Mouse (Mus musculus) hindbrain, embryonic 12.5 days (tissue): ENCODE data around the gene Adal. TPM values are rescaled to one million over a fixed set of nuclear protein-coding genes. Genes with fewer than 3 reads are reported as not detected.

Experiments
- ATAC-seq: fragments of 200-750 bp; cut with Nextera tagmentation; 2 replicates; pipeline ENCODE4 v1.8.0; 2017; ENCODE audit warnings: moderate TSS enrichment; ENCODE audit not compliant: low FRiP score
- H3K27ac ChIP-seq: fragments of 300-500 bp; sonication (generic); 2 replicates; pipeline ENCODE4 v1.5.1; 2016; ENCODE audit warnings: mild to moderate bottlenecking
- H3K27me3 ChIP-seq: fragments of 300-500 bp; sonication (generic); 2 replicates; pipeline ENCODE4 v1.6.1; 2016; ENCODE audit warnings: mild to moderate bottlenecking
- H3K36me3 ChIP-seq: fragments of 300-500 bp; sonication (generic); 2 replicates; pipeline ENCODE4 v1.6.1; 2016; ENCODE audit warnings: mild to moderate bottlenecking
- H3K4me1 ChIP-seq: fragments of 300-500 bp; sonication (generic); 2 replicates; pipeline ENCODE4 v1.6.1; 2016
- H3K4me2 ChIP-seq: fragments of 300-500 bp; sonication (generic); replicated peaks from 2 replicates; pipeline ENCODE4 v1.6.1; 2016; ENCODE audit warnings: mild to moderate bottlenecking
- H3K4me3 ChIP-seq: fragments of 300-500 bp; sonication (generic); 2 replicates; pipeline ENCODE4 v1.5.1; 2016; ENCODE audit warnings: mild to moderate bottlenecking
- H3K9ac ChIP-seq: fragments of 300-500 bp; sonication (generic); 2 replicates; pipeline ENCODE4 v1.6.1; 2016; ENCODE audit warnings: mild to moderate bottlenecking, moderate library complexity
- H3K9me3 ChIP-seq: fragments of 300-500 bp; sonication (generic); replicated peaks from 2 replicates; pipeline ENCODE4 v1.6.1; 2016; ENCODE audit warnings: mild to moderate bottlenecking
- WGBS: fragments of 180-500 bp; shearing (Covaris S2); methylation state at CpG from one replicate; pipeline ENCODE4 v1.1.7; 2016; 5-methylcytosine and 5-hydroxymethylcytosine counted together
- polyA plus RNA-seq: library from polyadenylated mRNA; unstranded; fragments of >200 nt; fragmentation: Nextera tagmentation; extraction: Ambion mirVana; gene quantifications from 2 replicates; pipeline ENCODE4 v1.2.1, GENCODE M21; 2016

Adal gene
- polyA plus RNA-seq, 1 experiment from 2014 or later, result 29.6 TPM

DNA sequence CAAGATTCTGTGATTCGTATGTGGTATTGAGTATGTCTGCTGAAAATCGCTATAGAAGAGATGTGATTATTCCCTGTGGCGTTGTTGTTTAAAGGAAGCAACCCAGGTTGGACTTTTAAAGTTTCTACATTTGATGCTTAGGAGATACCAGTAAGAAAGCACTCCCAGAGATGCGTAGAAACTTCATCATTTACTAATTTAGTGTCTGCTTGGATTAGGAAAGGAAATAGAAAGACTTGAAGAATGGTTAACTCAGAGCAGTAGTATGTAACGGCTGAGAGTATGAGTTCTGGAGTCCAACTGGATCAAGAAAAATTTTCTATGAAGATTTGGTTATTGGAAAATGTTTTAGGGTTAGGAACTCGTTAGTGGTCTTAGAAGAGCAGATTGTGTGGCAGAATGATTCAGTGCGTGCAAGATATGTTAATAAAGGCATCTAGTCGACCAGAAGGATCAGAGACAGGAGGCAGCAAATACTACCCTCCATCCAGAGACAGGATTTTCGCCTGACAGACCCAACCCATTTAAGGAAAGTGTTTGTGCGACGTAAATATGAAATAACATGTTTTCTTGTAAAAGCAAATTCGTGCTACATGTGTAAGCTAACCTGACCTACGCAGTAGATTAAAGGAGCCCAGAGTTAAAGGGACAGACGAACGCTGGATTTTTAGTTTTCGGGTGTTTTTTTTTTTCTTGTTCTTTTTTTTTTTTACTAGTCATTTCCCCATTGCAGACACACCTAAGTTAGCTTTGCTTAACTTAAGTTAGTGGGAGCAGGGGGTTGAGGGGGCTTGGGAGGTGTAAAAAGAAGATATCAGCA is 1.2 kb downstream of the Adal start:
- ATAC-seq, result no peak
- H3K4me2 ChIP-seq, result peak overlapping the region; percentile 89
- peak overlapping the region; percentile 69 for H3K4me3 ChIP-seq
- H3K9me3 ChIP-seq, result no peaks in the 10 kb centered on the region
- no peaks in the 10 kb centered on the region for H3K27me3 ChIP-seq
- peak overlapping the region; percentile 91 for H3K9ac ChIP-seq
- H3K36me3 ChIP-seq, result peaks cover 25% of the 10 kb centered on the region
- WGBS, result 78% methylated on average over 16 of the region's 16 CpGs
- peak overlapping the region; percentile 97 for H3K27ac ChIP-seq
- peaks cover 27% of the 10 kb centered on the region for H3K4me1 ChIP-seq

DNA sequence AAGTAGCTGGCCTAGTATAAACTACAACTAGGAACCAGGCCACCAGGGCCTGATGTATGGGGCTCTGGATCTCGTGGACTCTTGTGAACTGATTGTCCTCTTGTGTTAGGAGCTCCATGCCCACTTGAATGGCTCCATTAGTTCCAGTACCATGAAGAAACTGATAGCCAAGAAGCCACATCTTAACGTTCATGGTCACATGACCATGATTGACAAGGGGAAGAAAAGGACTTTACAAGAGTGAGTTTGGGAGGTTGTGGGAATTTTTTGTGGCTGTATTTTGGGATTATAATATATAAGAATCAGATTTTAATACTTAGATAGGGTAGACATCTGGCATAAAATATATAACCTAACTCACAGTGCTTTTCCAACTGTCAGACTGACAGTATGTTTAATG is 2.2 kb downstream of the Adal start:
- Histone ChIP-seq H3K9ac (no peak overlapping the region), H3K36me3 (peaks cover 27% of the 10 kb centered on the region), H3K4me3 (no peak overlapping the region), H3K4me2 (no peak overlapping the region; the same call in 1 of the 2 replicates), H3K27ac (no peak overlapping the region), H3K4me1 (peaks cover 27% of the 10 kb centered on the region), H3K27me3 (no peaks in the 10 kb centered on the region), H3K9me3 (no peaks in the 10 kb centered on the region)
- no peak for ATAC-seq
- WGBS, result 61% methylated on average over 2 of the region's 2 CpGs

- Histone ChIP-seq H3K4me2 (no peak overlapping the region), H3K9me3 (no peaks in the 10 kb centered on the region), H3K4me3 (no peak overlapping the region), H3K4me1 (no peaks in the 10 kb centered on the region), H3K36me3 (peaks cover 34% of the 10 kb centered on the region), H3K9ac (no peak overlapping the region), H3K27ac (no peak overlapping the region), H3K27me3 (no peaks in the 10 kb centered on the region)
- no peak for ATAC-seq
- WGBS, result 86% methylated on average over 5 of the region's 5 CpGs
Measured at GRCm38 (mm10) chr2:121149679-121150078, 9.5 kb downstream of the Adal start.

DNA sequence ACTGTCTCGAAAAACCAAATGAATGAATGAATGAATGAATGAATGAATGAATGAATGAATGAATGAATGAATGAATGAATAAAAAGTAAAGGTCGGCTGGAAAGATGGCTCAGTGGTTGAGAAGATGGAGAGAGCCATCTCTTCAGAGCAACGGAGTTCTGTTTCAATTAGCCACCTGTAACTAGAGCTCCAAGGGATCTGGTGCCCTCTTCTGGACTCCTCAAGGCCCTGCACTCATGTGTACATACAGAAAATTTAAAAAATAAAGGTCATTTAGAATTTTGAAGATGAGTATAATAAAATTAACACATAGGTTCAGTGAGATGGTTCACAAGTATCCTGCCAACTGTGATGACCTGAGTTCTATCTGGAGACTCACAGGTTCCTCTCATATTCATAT is 12.9 kb downstream of the Adal start:
- 91% methylated on average over 3 of the region's 3 CpGs for WGBS

GRCm38 (mm10) chr2:121169173-121169572 is 28.9 kb downstream of the Adal start:
- WGBS, result 63% methylated on average over 4 of the region's 4 CpGs
- Histone ChIP-seq H3K36me3 (peaks cover 26% of the 10 kb centered on the region), H3K4me2 (peak overlapping the region; percentile 74)

More for the DNA sequence above, 12.9 kb downstream of the Adal start:
- no peak overlapping the region for H3K4me2 ChIP-seq
- ATAC-seq, result no peak
- H3K9ac ChIP-seq, result no peak overlapping the region
- H3K27ac ChIP-seq, result no peak overlapping the region
- no peak overlapping the region for H3K4me3 ChIP-seq
- no peaks in the 10 kb centered on the region for H3K4me1 ChIP-seq
- no peaks in the 10 kb centered on the region for H3K27me3 ChIP-seq
- H3K36me3 ChIP-seq, result peaks cover 43% of the 10 kb centered on the region
- no peaks in the 10 kb centered on the region for H3K9me3 ChIP-seq

GRCm38 (mm10) chr2:121169902-121170301 is 29.7 kb downstream of the Adal start:
- H3K36me3 ChIP-seq, result peaks cover 28% of the 10 kb centered on the region
- H3K9me3 ChIP-seq, result no peaks in the 10 kb centered on the region
- peak overlapping the region; percentile 83 for H3K4me3 ChIP-seq
- peak overlapping the region; percentile 90 for H3K9ac ChIP-seq
- 6% methylated on average over 9 of the region's 9 CpGs for WGBS
- peaks cover 24% of the 10 kb centered on the region for H3K4me1 ChIP-seq
- H3K27me3 ChIP-seq, result no peaks in the 10 kb centered on the region
- H3K27ac ChIP-seq, result no peak overlapping the region
- peak overlapping the region; percentile 74 for H3K4me2 ChIP-seq
- no peak for ATAC-seq

More at GRCm38 (mm10) chr2:121169173-121169572, 28.9 kb downstream of the Adal start:
- H3K27me3 ChIP-seq, result no peaks in the 10 kb centered on the region
- H3K27ac ChIP-seq, result no peak overlapping the region
- H3K4me3 ChIP-seq, result peak overlapping the region; percentile 83
- no peaks in the 10 kb centered on the region for H3K9me3 ChIP-seq
- no peak for ATAC-seq
- 0 out of 2 replicates have a peak overlapping the region, but pooled peaks have one; percentile 90 for H3K9ac ChIP-seq
- H3K4me1 ChIP-seq, result peaks cover 24% of the 10 kb centered on the region

- Histone ChIP-seq H3K4me2 (peak within 1 kb of the TSS; percentile 74), H3K9me3 (no peaks in the 10 kb centered on the region), H3K4me3 (peak within 1 kb of the TSS; percentile 83), H3K36me3 (peaks cover 34% of the 10 kb centered on the region), H3K9ac (peak within 1 kb of the TSS; percentile 90), H3K4me1 (peaks cover 24% of the 10 kb centered on the region), H3K27me3 (no peaks in the 10 kb centered on the region), H3K27ac (peak within 1 kb of the TSS; percentile 88)
- under 1% methylated on average over 38 of the region's 38 CpGs for WGBS
- ATAC-seq, result peak; percentile 66
Measured at GRCm38 (mm10) chr2:121170481-121170971, 30.3 kb downstream of the Adal start, which contains the start of gene Tubgcp4. Gene Tubgcp4 (plus strand): TSS chr2:121170654.

GRCm38 (mm10) chr2:121170980-121171742 is 30.9 kb downstream of the Adal start, which contains the start of gene Zscan29:
Gene Zscan29 (minus strand): TSS chr2:121171125.
- Histone ChIP-seq H3K4me2 (peak within 1 kb of the TSS; percentile 74), H3K9ac (peak within 1 kb of the TSS; percentile 90), H3K27me3 (no peaks in the 10 kb centered on the region), H3K9me3 (no peaks in the 10 kb centered on the region), H3K4me3 (peak within 1 kb of the TSS; percentile 83), H3K4me1 (peaks cover 24% of the 10 kb centered on the region), H3K36me3 (peaks cover 36% of the 10 kb centered on the region), H3K27ac (peak within 1 kb of the TSS; percentile 88)
- under 1% methylated on average over 66 of the region's 66 CpGs for WGBS
- peak; percentile 96 for ATAC-seq

- Histone ChIP-seq H3K36me3 (peaks cover 73% of the 10 kb centered on the region), H3K27ac (no peak overlapping the region), H3K4me3 (no peak overlapping the region), H3K27me3 (no peaks in the 10 kb centered on the region), H3K4me1 (no peaks in the 10 kb centered on the region), H3K9me3 (no peaks in the 10 kb centered on the region), H3K9ac (no peak overlapping the region), H3K4me2 (no peak overlapping the region)
- no peak for ATAC-seq
- 97% methylated on average over 3 of the region's 3 CpGs for WGBS
Measured at GRCm38 (mm10) chr2:121178828-121179479, 38.7 kb downstream of the Adal start.

- no peak for ATAC-seq
- Histone ChIP-seq H3K4me1 (no peaks in the 10 kb centered on the region), H3K27me3 (no peaks in the 10 kb centered on the region), H3K9ac (no peak overlapping the region), H3K4me2 (no peak overlapping the region), H3K27ac (no peak overlapping the region), H3K36me3 (peaks cover 68% of the 10 kb centered on the region), H3K4me3 (no peak overlapping the region), H3K9me3 (no peaks in the 10 kb centered on the region)
- WGBS, result 90% methylated on average over 5 of the region's 5 CpGs
Measured at GRCm38 (mm10) chr2:121183431-121183830, 43.2 kb downstream of the Adal start.

- H3K4me1 ChIP-seq, result no peaks in the 10 kb centered on the region
- no peak overlapping the region for H3K4me2 ChIP-seq
- H3K36me3 ChIP-seq, result peaks cover 68% of the 10 kb centered on the region
- H3K27ac ChIP-seq, result no peak overlapping the region
- no peaks in the 10 kb centered on the region for H3K9me3 ChIP-seq
- H3K27me3 ChIP-seq, result no peaks in the 10 kb centered on the region
- 96% methylated on average over 7 of the region's 7 CpGs for WGBS
- H3K9ac ChIP-seq, result no peak overlapping the region
- H3K4me3 ChIP-seq, result no peak overlapping the region
- no peak for ATAC-seq
Measured at GRCm38 (mm10) chr2:121184142-121184541, 43.9 kb downstream of the Adal start.

GRCm38 (mm10) chr2:121188530-121188929 is 48.3 kb downstream of the Adal start:
- Histone ChIP-seq H3K36me3 (peaks cover 87% of the 10 kb centered on the region), H3K27ac (no peak overlapping the region), H3K4me3 (no peak overlapping the region), H3K27me3 (no peaks in the 10 kb centered on the region), H3K9ac (no peak overlapping the region), H3K4me1 (no peaks in the 10 kb centered on the region), H3K9me3 (no peaks in the 10 kb centered on the region), H3K4me2 (no peak overlapping the region)
- no peak for ATAC-seq
- 88% methylated on average over 1 of the region's 1 CpGs for WGBS
